Mouse (Mus musculus) E14TG2a.4 (cell line): ENCODE measurements around the gene Fars2.

Source experiments
- CTCF ChIP-seq: conservative IDR thresholded peaks from 2 replicates; pipeline ENCODE4 v1.5.1; 2014; ENCODE audit warnings: low read length
- NANOG ChIP-seq: IDR thresholded peaks from 2 replicates; pipeline ENCODE4 v1.6.1; 2014; ENCODE audit warnings: borderline replicate concordance, low read length, mixed read lengths
- POU5F1 ChIP-seq: IDR thresholded peaks from 2 replicates; pipeline ENCODE4 v1.6.1; 2014; ENCODE audit warnings: low read length, borderline replicate concordance

DNA sequence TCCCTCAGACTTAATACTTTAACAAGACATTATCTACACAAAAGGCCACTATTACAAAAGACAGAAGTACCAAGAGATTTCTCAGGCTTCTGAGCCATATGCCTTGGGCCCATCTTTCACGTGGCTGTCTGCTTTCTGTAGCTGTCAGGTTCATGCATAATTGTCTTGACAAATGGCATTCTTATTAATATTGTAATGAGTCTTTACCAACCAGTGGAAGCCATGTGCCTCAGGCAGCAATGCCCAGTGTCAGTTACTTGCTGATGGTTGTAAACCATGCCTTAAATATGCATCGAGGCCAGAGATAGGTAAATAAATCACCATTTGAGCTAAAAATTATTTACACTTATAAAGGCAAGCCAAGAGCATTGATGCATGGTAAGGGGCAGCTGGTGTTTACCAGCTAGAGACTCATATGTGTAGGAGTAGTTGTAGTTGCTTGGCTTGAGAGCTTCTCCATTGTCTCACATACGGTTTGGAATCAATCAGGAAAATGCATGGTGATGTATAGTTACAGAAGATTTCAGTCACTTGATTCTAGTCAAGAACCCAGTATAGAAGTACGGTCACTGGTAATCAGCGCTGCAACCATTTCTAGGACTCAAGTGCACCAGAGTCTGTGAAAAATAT is 76.4 kb downstream of the Fars2 start:
- TF ChIP-seq CTCF = no peak
- no peak for TF ChIP-seq NANOG
- no peak for TF ChIP-seq POU5F1
